Mouse (Mus musculus): Measurements from ENCODE around the gene Tlr4.

Gene Tlr4

GRCm38 (mm10) chr4:66827463-66828162 lies at the start of gene Tlr4:
Gene Tlr4 (plus strand): TSS chr4:66827584.
- DNase-seq, result peak; percentile 16

GRCm38 (mm10) chr4:66794283-66794682 lies 33.1 kb upstream of the Tlr4 start:
- no peak for DNase-seq

GRCm38 (mm10) chr4:66796683-66797082 lies 30.7 kb upstream of the Tlr4 start:
- DNase-seq, result no peak

- no peak for DNase-seq
Observed at GRCm38 (mm10) chr4:66804552-66805301, 22.7 kb upstream of the Tlr4 start.

- no peak for DNase-seq
Observed at GRCm38 (mm10) chr4:66805747-66806146, 21.6 kb upstream of the Tlr4 start.

- no peak for DNase-seq
Observed at GRCm38 (mm10) chr4:66816364-66817026, 10.9 kb upstream of the Tlr4 start.

GRCm38 (mm10) chr4:66821171-66821570 lies 6.2 kb upstream of the Tlr4 start:
- no peak for DNase-seq

GRCm38 (mm10) chr4:66821764-66822163 lies 5.6 kb upstream of the Tlr4 start:
- no peak for DNase-seq

GRCm38 (mm10) chr4:66828163-66828668 lies 832 bp downstream of the Tlr4 start:
- no peak for DNase-seq

- DNase-seq, result peak; percentile 5
Observed at GRCm38 (mm10) chr4:66828686-66829085, 1.3 kb downstream of the Tlr4 start.

- DNase-seq, result no peak
Observed at GRCm38 (mm10) chr4:66838071-66838470, 10.7 kb downstream of the Tlr4 start.

- no peak for DNase-seq
Observed at GRCm38 (mm10) chr4:66843255-66843654, 15.9 kb downstream of the Tlr4 start.

GRCm38 (mm10) chr4:66852011-66852410 lies 24.6 kb downstream of the Tlr4 start:
- DNase-seq, result no peak

GRCm38 (mm10) chr4:66856992-66857391 lies 29.6 kb downstream of the Tlr4 start:
- no peak for DNase-seq

- DNase-seq, result peak; percentile 1
Observed at GRCm38 (mm10) chr4:66869919-66870318, 42.5 kb downstream of the Tlr4 start.

- DNase-seq, result no peak
Observed at GRCm38 (mm10) chr4:66872026-66872425, 44.6 kb downstream of the Tlr4 start.

- no peak for DNase-seq
Observed at GRCm38 (mm10) chr4:66873342-66873741, 46.0 kb downstream of the Tlr4 start.

- DNase-seq, result no peak
Observed at GRCm38 (mm10) chr4:66875751-66876150, 48.4 kb downstream of the Tlr4 start.

- DNase-seq, result peak; percentile 1
Observed at GRCm38 (mm10) chr4:66877609-66878008, 50.2 kb downstream of the Tlr4 start.

- no peak for DNase-seq
Observed at GRCm38 (mm10) chr4:66881496-66881895, 54.1 kb downstream of the Tlr4 start.

GRCm38 (mm10) chr4:66883264-66883663 lies 55.9 kb downstream of the Tlr4 start:
- DNase-seq, result no peak

GRCm38 (mm10) chr4:66894547-66894946 lies 67.2 kb downstream of the Tlr4 start:
- peak; percentile 47 for DNase-seq

GRCm38 (mm10) chr4:66894981-66895380 lies 67.6 kb downstream of the Tlr4 start:
- peak; percentile 6 for DNase-seq

- no peak for DNase-seq
Observed at GRCm38 (mm10) chr4:66900126-66900525, 72.7 kb downstream of the Tlr4 start.

Data from embryo, embryonic 11 days (tissue).